Mouse (Mus musculus) testis, adult 2 months (tissue): ENCODE results near the gene Fzd10. TPM values are rescaled to one million over a fixed set of nuclear protein-coding genes. Genes with fewer than 3 reads are reported as not detected.

Source experiments
- H3K27ac ChIP-seq: fragments of 200-500 bp; 2 replicates; pipeline ENCODE4 v1.5.1; 2012; ENCODE audit warnings: low read depth, low read length; ENCODE audit not compliant: control insufficient read depth, insufficient read depth
- H3K27me3 ChIP-seq: fragments of 200-500 bp; 2 replicates; pipeline ENCODE4 v1.6.1; 2012; ENCODE audit warnings: mild to moderate bottlenecking, low read length, moderate library complexity; ENCODE audit not compliant: control insufficient read depth, insufficient read depth
- H3K36me3 ChIP-seq: fragments of 200-500 bp; 2 replicates; pipeline ENCODE4 v1.6.1; 2012; ENCODE audit warnings: mild to moderate bottlenecking, low read length; ENCODE audit not compliant: control insufficient read depth, insufficient read depth
- H3K4me1 ChIP-seq: fragments of 200-500 bp; 2 replicates; pipeline ENCODE4 v1.6.1; 2012; ENCODE audit warnings: low read length; ENCODE audit not compliant: control insufficient read depth, insufficient read depth
- H3K4me3 ChIP-seq: fragments of 200-500 bp; 2 replicates; pipeline ENCODE4 v1.5.1; 2012; ENCODE audit warnings: low read depth, mild to moderate bottlenecking, low read length, moderate library complexity, mixed read lengths; ENCODE audit not compliant: control insufficient read depth
- CTCF ChIP-seq: fragments of 200-500 bp; IDR thresholded peaks from 2 replicates; pipeline ENCODE4 v1.5.1; 2012; ENCODE audit warnings: low read depth, mild to moderate bottlenecking, inconsistent platforms, low read length, moderate library complexity; ENCODE audit not compliant: control insufficient read depth, insufficient read depth, insufficient replicate concordance
- POLR2A ChIP-seq: fragments of 200-500 bp; IDR thresholded peaks from 2 replicates; pipeline ENCODE4 v1.6.1; 2012; ENCODE audit warnings: low read depth, mild to moderate bottlenecking, inconsistent platforms, low read length, moderate library complexity; ENCODE audit not compliant: control insufficient read depth
- polyA plus RNA-seq: library from polyadenylated mRNA; depleted of rRNA; stranded (reverse); fragments of >200 nt; gene quantifications from 2 replicates; pipeline ENCODE4 v1.2.3, GENCODE M21; 2012

Gene Fzd10
- polyA plus RNA-seq, 1 experiment: 0.19 TPM

GRCm38 (mm10) chr5:128603693-128604092 lies 3.0 kb downstream of the Fzd10 start:
- Histone ChIP-seq H3K4me1 (peaks cover 14% of the 10 kb centered on the region), H3K36me3 (no peaks in the 10 kb centered on the region), H3K27me3 (no peaks in the 10 kb centered on the region), H3K27ac (no peak overlapping the region), H3K4me3 (no peak overlapping the region)
- TF ChIP-seq CTCF (no peak), POLR2A (no peak)

- Histone ChIP-seq H3K27me3 (no peaks in the 10 kb centered on the region), H3K36me3 (no peaks in the 10 kb centered on the region), H3K27ac (no peak overlapping the region), H3K4me1 (peaks cover 1% of the 10 kb centered on the region; the same call in 1 of the 2 replicates), H3K4me3 (no peak overlapping the region)
- TF ChIP-seq CTCF (no peak), POLR2A (no peak)
Observed at GRCm38 (mm10) chr5:128606596-128606995, 6.0 kb downstream of the Fzd10 start.

GRCm38 (mm10) chr5:128609091-128609490 lies 8.4 kb downstream of the Fzd10 start:
- H3K27ac ChIP-seq: no peak overlapping the region
- H3K4me3 ChIP-seq: no peak overlapping the region
- H3K27me3 ChIP-seq: no peaks in the 10 kb centered on the region
- H3K36me3 ChIP-seq: no peaks in the 10 kb centered on the region
- no peak for TF ChIP-seq POLR2A
- TF ChIP-seq CTCF: no peak
- no peaks in the 10 kb centered on the region for H3K4me1 ChIP-seq

- Histone ChIP-seq H3K27me3 (no peaks in the 10 kb centered on the region), H3K4me1 (no peaks in the 10 kb centered on the region), H3K36me3 (no peaks in the 10 kb centered on the region), H3K27ac (no peak overlapping the region), H3K4me3 (no peak overlapping the region)
- TF ChIP-seq POLR2A (no peak), CTCF (no peak)
Observed at GRCm38 (mm10) chr5:128617621-128618020, 17.0 kb downstream of the Fzd10 start.

GRCm38 (mm10) chr5:128619987-128620386 lies 19.3 kb downstream of the Fzd10 start:
- TF ChIP-seq POLR2A: no peak
- TF ChIP-seq CTCF: no peak
- Histone ChIP-seq H3K4me1 (no peaks in the 10 kb centered on the region), H3K4me3 (no peak overlapping the region), H3K27me3 (no peaks in the 10 kb centered on the region), H3K36me3 (no peaks in the 10 kb centered on the region), H3K27ac (no peak overlapping the region)

GRCm38 (mm10) chr5:128620408-128620807 lies 19.8 kb downstream of the Fzd10 start:
- no peak overlapping the region for H3K27ac ChIP-seq
- no peaks in the 10 kb centered on the region for H3K4me1 ChIP-seq
- no peak for TF ChIP-seq CTCF
- TF ChIP-seq POLR2A: no peak
- no peak overlapping the region for H3K4me3 ChIP-seq
- H3K36me3 ChIP-seq: no peaks in the 10 kb centered on the region
- H3K27me3 ChIP-seq: no peaks in the 10 kb centered on the region

GRCm38 (mm10) chr5:128627763-128628162 lies 27.1 kb downstream of the Fzd10 start:
- no peaks in the 10 kb centered on the region for H3K36me3 ChIP-seq
- H3K4me1 ChIP-seq: peaks cover 4% of the 10 kb centered on the region
- TF ChIP-seq CTCF (no peak), POLR2A (no peak)
- no peak overlapping the region for H3K27ac ChIP-seq
- H3K4me3 ChIP-seq: no peak overlapping the region
- no peaks in the 10 kb centered on the region for H3K27me3 ChIP-seq

- no peak overlapping the region for H3K27ac ChIP-seq
Observed at GRCm38 (mm10) chr5:128636648-128637047, 36.0 kb downstream of the Fzd10 start.

More at GRCm38 (mm10) chr5:128636648-128637047, 36.0 kb downstream of the Fzd10 start:
- H3K4me3 ChIP-seq: no peak overlapping the region
- H3K4me1 ChIP-seq: peaks cover 4% of the 10 kb centered on the region
- TF ChIP-seq POLR2A (no peak), CTCF (no peak)
- no peaks in the 10 kb centered on the region for H3K36me3 ChIP-seq
- no peaks in the 10 kb centered on the region for H3K27me3 ChIP-seq
